Mouse (Mus musculus) E14TG2a.4 (cell line): ENCODE data around the gene Glipr2.

ENCODE experiments used
- H3K27me3 ChIP-seq: 2 replicates; pipeline ENCODE4 v1.6.1; 2014; ENCODE audit warnings: low read length, control low read depth; ENCODE audit not compliant: insufficient read depth
- H3K36me3 ChIP-seq: 2 replicates; pipeline ENCODE4 v1.6.1; 2014; ENCODE audit warnings: low read length, control low read depth; ENCODE audit not compliant: insufficient read depth
- H3K4me1 ChIP-seq: replicated peaks from 2 replicates; pipeline ENCODE4 v1.6.1; 2014; ENCODE audit warnings: low read depth, low read length, control low read depth
- H3K4me3 ChIP-seq: replicated peaks from 2 replicates; pipeline ENCODE4 v1.5.1; 2014; ENCODE audit warnings: mild to moderate bottlenecking, low read length
- H3K9me3 ChIP-seq: 2 replicates; pipeline ENCODE4 v1.6.1; 2014; ENCODE audit warnings: low read length, control low read depth
- CTCF ChIP-seq: conservative IDR thresholded peaks from 2 replicates; pipeline ENCODE4 v1.5.1; 2014; ENCODE audit warnings: low read length
- NANOG ChIP-seq: IDR thresholded peaks from 2 replicates; pipeline ENCODE4 v1.6.1; 2014; ENCODE audit warnings: borderline replicate concordance, low read length, mixed read lengths
- POU5F1 ChIP-seq: IDR thresholded peaks from 2 replicates; pipeline ENCODE4 v1.6.1; 2014; ENCODE audit warnings: low read length, borderline replicate concordance

The Glipr2 gene

GRCm38 (mm10) chr4:44022323-44022722 lies 65.1 kb downstream of the Glipr2 start:
- H3K4me1 ChIP-seq = peaks cover 41% of the 10 kb centered on the region
- no peaks in the 10 kb centered on the region for H3K9me3 ChIP-seq
- H3K27me3 ChIP-seq = no peaks in the 10 kb centered on the region
- TF ChIP-seq POU5F1 (no peak), CTCF (no peak), NANOG (no peak)
- H3K4me3 ChIP-seq = no peak overlapping the region
- peaks cover 100% of the 10 kb centered on the region for H3K36me3 ChIP-seq

- Histone ChIP-seq H3K9me3 (no peaks in the 10 kb centered on the region), H3K4me3 (no peak overlapping the region), H3K36me3 (peaks cover 100% of the 10 kb centered on the region), H3K27me3 (no peaks in the 10 kb centered on the region), H3K4me1 (peaks cover 41% of the 10 kb centered on the region)
- TF ChIP-seq CTCF (no peak), POU5F1 (no peak), NANOG (no peak)
Measured at GRCm38 (mm10) chr4:44022766-44023165, 65.6 kb downstream of the Glipr2 start.

GRCm38 (mm10) chr4:44023681-44024080 lies 66.5 kb downstream of the Glipr2 start:
- Histone ChIP-seq H3K9me3 (no peaks in the 10 kb centered on the region), H3K4me3 (no peak overlapping the region), H3K4me1 (peaks cover 42% of the 10 kb centered on the region), H3K36me3 (peaks cover 100% of the 10 kb centered on the region), H3K27me3 (no peaks in the 10 kb centered on the region)
- TF ChIP-seq CTCF (no peak), NANOG (no peak), POU5F1 (no peak)

GRCm38 (mm10) chr4:44024241-44024640 lies 67.0 kb downstream of the Glipr2 start:
- Histone ChIP-seq H3K4me3 (no peak overlapping the region), H3K4me1 (peaks cover 48% of the 10 kb centered on the region), H3K9me3 (no peaks in the 10 kb centered on the region), H3K27me3 (no peaks in the 10 kb centered on the region), H3K36me3 (peaks cover 100% of the 10 kb centered on the region)
- TF ChIP-seq NANOG = no peak
- no peak for TF ChIP-seq CTCF
- no peak for TF ChIP-seq POU5F1

DNA sequence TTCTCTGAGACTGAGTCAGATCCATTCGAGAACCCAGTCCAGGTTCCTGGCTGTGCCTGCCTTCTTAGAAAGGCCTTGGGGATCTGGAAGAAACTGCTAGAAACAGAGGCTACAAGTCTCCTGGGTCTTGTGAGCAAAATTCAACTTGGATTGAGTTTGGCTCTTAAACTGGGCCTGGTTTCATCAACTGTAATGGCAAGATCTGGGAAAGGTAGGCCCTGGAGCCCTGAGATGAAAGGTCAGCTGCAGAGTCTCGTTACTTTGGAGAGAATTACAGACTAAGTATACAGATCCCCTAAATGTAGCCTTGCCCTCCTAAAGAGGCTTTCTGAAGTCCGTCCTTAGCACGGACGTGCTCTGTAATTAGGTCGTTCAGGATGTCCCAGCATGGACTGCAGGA lies 68.4 kb downstream of the Glipr2 start:
- Histone ChIP-seq H3K27me3 (no peaks in the 10 kb centered on the region), H3K9me3 (no peaks in the 10 kb centered on the region), H3K36me3 (peaks cover 100% of the 10 kb centered on the region), H3K4me3 (no peak overlapping the region), H3K4me1 (peaks cover 55% of the 10 kb centered on the region)
- TF ChIP-seq POU5F1 (no peak), CTCF (no peak), NANOG (no peak)
